Mouse (Mus musculus) megakaryocyte-erythroid progenitor cell, adult 5-6 weeks (primary cell): Measurements from ENCODE around the gene Heg1. TPM values are rescaled to one million over a fixed set of nuclear protein-coding genes. Genes with fewer than 3 reads are reported as not detected.

Experiments used
- ATAC-seq: replicated peaks from 2 replicates; pipeline ENCODE4 v1.8.0; 2016; ENCODE audit warnings: mild to moderate bottlenecking, inconsistent platforms; ENCODE audit not compliant: severe bottlenecking, poor library complexity, low FRiP score, low TSS enrichment
- total RNA-seq, 2 experiments: library from RNA; stranded (forward) in 1 of 2; stranded (reverse) in 1 of 2; fragments of 200-1000, 215-1000 nt in 1 of 2; fragments of >200 nt in 1 of 2; fragmentation: Nextera tagmentation in 1 of 2; gene quantifications; 2 replicates each; pipeline ENCODE4 v1.2.3; 2014 to 2017

Gene Heg1
- total RNA-seq (2014; fragmentation: Nextera tagmentation) (54.2 and 70.0 TPM in 2 replicates), total RNA-seq (2017) (88.3 and 91.5 TPM in 2 replicates)

GRCm38 (mm10) chr16:33684162-33684702 is at the start of gene Heg1:
Heg1 (plus strand) TSS chr16:33684370.
- ATAC-seq = peak; percentile 82

GRCm38 (mm10) chr16:33635836-33636595 is 48.2 kb upstream of the Heg1 start:
- ATAC-seq = no peak

- ATAC-seq = no peak
Measured at GRCm38 (mm10) chr16:33641779-33642178, 42.4 kb upstream of the Heg1 start.

- no peak for ATAC-seq
Measured at GRCm38 (mm10) chr16:33653116-33653515, 31.1 kb upstream of the Heg1 start.

- no peak for ATAC-seq
Measured at GRCm38 (mm10) chr16:33655443-33655842, 28.7 kb upstream of the Heg1 start.

GRCm38 (mm10) chr16:33657191-33657590 is 27.0 kb upstream of the Heg1 start:
- ATAC-seq = no peak

- ATAC-seq = no peak
Measured at GRCm38 (mm10) chr16:33658121-33658520, 26.0 kb upstream of the Heg1 start.

GRCm38 (mm10) chr16:33659521-33659920 is 24.6 kb upstream of the Heg1 start:
- ATAC-seq = no peak

- no peak for ATAC-seq
Measured at GRCm38 (mm10) chr16:33660125-33660524, 24.0 kb upstream of the Heg1 start.

GRCm38 (mm10) chr16:33662841-33663240 is 21.3 kb upstream of the Heg1 start:
- ATAC-seq = no peak

GRCm38 (mm10) chr16:33666226-33666625 is 17.9 kb upstream of the Heg1 start:
- no peak for ATAC-seq

- no peak for ATAC-seq
Measured at GRCm38 (mm10) chr16:33666985-33667538, 17.1 kb upstream of the Heg1 start.

- ATAC-seq = no peak
Measured at GRCm38 (mm10) chr16:33668448-33668847, 15.7 kb upstream of the Heg1 start.

GRCm38 (mm10) chr16:33669072-33669471 is 15.1 kb upstream of the Heg1 start:
- ATAC-seq = no peak

GRCm38 (mm10) chr16:33670340-33670739 is 13.8 kb upstream of the Heg1 start:
- ATAC-seq = no peak

GRCm38 (mm10) chr16:33670933-33671332 is 13.2 kb upstream of the Heg1 start:
- ATAC-seq = no peak

GRCm38 (mm10) chr16:33672188-33672587 is 12.0 kb upstream of the Heg1 start:
- no peak for ATAC-seq

GRCm38 (mm10) chr16:33672643-33673042 is 11.5 kb upstream of the Heg1 start:
- no peak for ATAC-seq

GRCm38 (mm10) chr16:33673530-33674109 is 10.6 kb upstream of the Heg1 start:
- no peak for ATAC-seq

GRCm38 (mm10) chr16:33675151-33675847 is 8.9 kb upstream of the Heg1 start:
- no peak for ATAC-seq
